27 mouse cellular contexts compared by ENCODE assay signal in the genomic region with DNA sequence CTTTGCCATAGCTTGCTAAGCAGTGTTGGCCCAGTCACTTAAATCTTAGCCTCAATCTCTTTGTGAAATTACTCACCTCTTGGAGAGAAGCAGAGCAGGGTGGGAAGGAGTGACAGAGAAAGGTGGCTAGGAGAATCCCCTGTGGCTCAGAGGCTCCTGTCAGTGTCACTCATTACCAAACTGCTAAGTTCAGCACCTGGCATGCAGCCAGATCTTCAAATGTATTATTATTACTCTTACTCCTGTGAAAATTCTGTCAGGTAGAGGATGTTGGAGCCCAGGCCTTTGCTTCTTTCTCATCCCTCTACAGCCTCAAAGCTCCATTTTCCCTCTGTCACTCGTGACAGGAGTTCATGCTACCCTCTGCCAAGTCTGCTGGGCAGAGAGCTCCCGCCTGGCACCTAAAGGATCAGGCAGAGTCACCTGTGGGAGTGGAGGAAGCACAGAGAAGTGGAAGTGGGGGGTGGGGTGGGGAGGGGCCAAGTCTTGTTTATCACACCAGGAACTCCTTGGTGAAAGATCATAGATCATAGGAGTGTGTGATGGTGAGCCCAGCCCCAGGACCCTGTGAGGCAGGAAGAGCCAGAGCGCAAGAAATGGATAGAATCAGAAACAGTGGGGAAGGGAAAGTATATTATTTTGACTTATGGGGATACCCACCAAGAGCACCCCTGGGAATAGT. TPM values are rescaled to one million over a fixed set of nuclear protein-coding genes. Genes with fewer than 3 reads are reported as not detected.
DNase-seq lines count a peak whose midpoint lies in the region; ATAC-seq and TF ChIP-seq lines count a peak whose summit lies in the region.
"Had no signal": no experiment of that assay in that cellular context is flagged by ENCODE, and none has a peak within 500 bp of the region (broad histone marks: within the 10 kb centered on the region; RNA-seq: fewer than 3 reads in every experiment).

No protein-coding gene starts in this region.

- H3K27ac ChIP-seq in gastrocnemius, adult 2 months, result peak overlapping the region; percentile 53
- no peak overlapping the region for H3K27ac ChIP-seq in intestine, embryonic 15.5 days
- no peak overlapping the region; the same call in 1 of the 2 replicates for H3K27ac ChIP-seq in liver, postnatal 0 days (ENCODE audit: low read depth)
- H3K27ac ChIP-seq: embryonic facial prominence, embryonic 13.5 days; forebrain, embryonic 15.5 days; heart, embryonic 15.5 days; hindbrain, embryonic 15.5 days; limb, embryonic 12.5 days; midbrain, embryonic 13.5 days had no signal

- peaks cover 24% of the 10 kb centered on the region for H3K4me1 ChIP-seq in intestine, embryonic 15.5 days (replicated peaks)
- peaks cover 77% of the 10 kb centered on the region for H3K4me1 ChIP-seq in liver, postnatal 0 days (ENCODE audit: insufficient read depth)

- WGBS in intestine, embryonic 15.5 days, result 72% methylated on average over 3 of the region's 3 CpGs
- WGBS in liver, postnatal 0 days (ENCODE audit: insufficient replicate concordance), result 73% methylated on average over 3 of the region's 3 CpGs

- intact Hi-C loops in gastrocnemius, adult 2 months (cut with DNase I), result loop anchor here (5.0 kb wide), 1 partner anchor 38 kb away; no protein-coding TSS in a partner anchor

- no peak for TF ChIP-seq EP300 in liver, postnatal 0 days (IDR thresholded peaks at IDR 0.05; ENCODE audit: low read depth)

- no peak for TF ChIP-seq CTCF in gastrocnemius, adult 2 months (IDR thresholded peaks at IDR 0.05)
- TF ChIP-seq CTCF in liver, postnatal 0 days (IDR thresholded peaks at IDR 0.05; ENCODE audit: low read depth), result no peak

- H3K27me3 ChIP-seq in intestine, embryonic 15.5 days (replicated peaks), result no peaks in the 10 kb centered on the region
- no peaks in the 10 kb centered on the region for H3K27me3 ChIP-seq in liver, postnatal 0 days (ENCODE audit: insufficient read depth, low read length)
- H3K27me3 ChIP-seq: embryonic facial prominence, embryonic 13.5 days; forebrain, embryonic 15.5 days; heart, embryonic 15.5 days; hindbrain, embryonic 15.5 days had no signal

- ATAC-seq in CD4-positive, CD25-positive, alpha-beta regulatory T cell, adult 4 months, result peak; percentile 24
- peak; percentile 71 for ATAC-seq in intestine, embryonic 15.5 days
- ATAC-seq in liver, postnatal 0 days, result no peak
- ATAC-seq: forebrain, embryonic 15.5 days; midbrain, embryonic 13.5 days had no signal

- H3K4me3 ChIP-seq in gastrocnemius, adult 2 months, result no peak overlapping the region
- H3K4me3 ChIP-seq in intestine, embryonic 15.5 days (replicated peaks), result no peak overlapping the region
- H3K4me3 ChIP-seq in liver, postnatal 0 days (ENCODE audit: low read depth, low read length), result no peak overlapping the region
- H3K4me3 ChIP-seq: embryonic facial prominence, embryonic 13.5 days; forebrain, embryonic 15.5 days; heart, embryonic 15.5 days; hindbrain, embryonic 15.5 days; limb, embryonic 12.5 days; midbrain, embryonic 13.5 days had no signal

- no peak overlapping the region for H3K9ac ChIP-seq in intestine, embryonic 15.5 days
- peak overlapping the region; percentile 21; the same call in 1 of the 2 replicates for H3K9ac ChIP-seq in liver, postnatal 0 days (replicated peaks)
- H3K9ac ChIP-seq: embryonic facial prominence, embryonic 13.5 days; forebrain, embryonic 15.5 days; heart, embryonic 15.5 days; hindbrain, embryonic 15.5 days; limb, embryonic 12.5 days; midbrain, embryonic 13.5 days had no signal

- no peak for DNase-seq in gastrocnemius, adult 2 months
- no peak for DNase-seq in gastrocnemius, postnatal 4 days (ENCODE audit: low spot score in 2 of 2)
- DNase-seq in liver, postnatal 0 days, result no peak
- DNase-seq in lung, postnatal 36 days, result no peak
- no peak for DNase-seq in cerebellum, postnatal 10 days
- DNase-seq: adrenal gland, postnatal 14 days; B cell, adult 2 months; embryo, embryonic 11 days; gastrocnemius, postnatal 36 days; heart, postnatal 4 days; kidney, adult 8-10 months; kidney, postnatal 14 days; lung, adult 2 months; lung, postnatal 14 days had no signal

- H3K4me2 ChIP-seq in intestine, embryonic 15.5 days (replicated peaks), result no peak overlapping the region
- no peak overlapping the region for H3K4me2 ChIP-seq in liver, postnatal 0 days (ENCODE audit: low read depth, low read length)
- H3K4me2 ChIP-seq: embryonic facial prominence, embryonic 13.5 days; forebrain, embryonic 15.5 days; heart, embryonic 15.5 days; hindbrain, embryonic 15.5 days; limb, embryonic 12.5 days; midbrain, embryonic 13.5 days had no signal

- no peaks in the 10 kb centered on the region for H3K9me3 ChIP-seq in intestine, embryonic 15.5 days
- no peaks in the 10 kb centered on the region for H3K9me3 ChIP-seq in liver, postnatal 0 days (ENCODE audit: low read length)
- H3K9me3 ChIP-seq: embryonic facial prominence, embryonic 13.5 days; forebrain, embryonic 15.5 days; heart, embryonic 15.5 days; hindbrain, embryonic 15.5 days; limb, embryonic 12.5 days; midbrain, embryonic 13.5 days had no signal

- no peaks in the 10 kb centered on the region for H3K36me3 ChIP-seq in intestine, embryonic 15.5 days
- H3K36me3 ChIP-seq in liver, postnatal 0 days (replicated peaks; ENCODE audit: insufficient read depth, low read length), result peaks cover 17% of the 10 kb centered on the region
- H3K36me3 ChIP-seq: forebrain, embryonic 15.5 days; heart, embryonic 15.5 days; hindbrain, embryonic 15.5 days; midbrain, embryonic 13.5 days had no signal

RNA-seq across cellular contexts. Expression of a gene that starts 6.3 kb away (rescaled TPM):
- 10 to 100 TPM; 53.1 to 88.8 TPM for total RNA-seq in gastrocnemius, adult 2 months (2021)
- 10 to 100 TPM; 77.1 TPM for total RNA-seq in gastrocnemius, postnatal 4 days (2021)
- 1 to 10 TPM; 5.6 to 6.0 TPM for polyA plus RNA-seq in CD4-positive, CD25-positive, alpha-beta regulatory T cell, adult 4 months (2017; shearing (Covaris generic))
- 44.4 and 47.2 TPM in 2 replicates for polyA plus RNA-seq in intestine, embryonic 15.5 days (2015; fragmentation: Nextera tagmentation; extraction: Ambion mirVana)
- polyA plus RNA-seq in liver, postnatal 0 days (2015; fragmentation: Nextera tagmentation; extraction: Ambion mirVana), result 14.4 and 19.5 TPM in 2 replicates

RNA-seq across cellular contexts. Expression of a gene that starts 36.8 kb away (rescaled TPM):
- under 1 TPM; 0.31 to 0.42 TPM for total RNA-seq in gastrocnemius, adult 2 months (2021)
- total RNA-seq in gastrocnemius, postnatal 4 days (2021), result under 1 TPM in 1 of 2 experiments, not detected in 1; 0.54 TPM
- polyA plus RNA-seq in CD4-positive, CD25-positive, alpha-beta regulatory T cell, adult 4 months (2017; shearing (Covaris generic)), result not detected
- polyA plus RNA-seq in intestine, embryonic 15.5 days (2015; fragmentation: Nextera tagmentation; extraction: Ambion mirVana), result not detected in 2 replicates
- not detected in 2 replicates for polyA plus RNA-seq in liver, postnatal 0 days (2015; fragmentation: Nextera tagmentation; extraction: Ambion mirVana)
- total RNA-seq: heart, adult 8-10 months; heart, postnatal 4 days; layer of hippocampus, postnatal 25 days; megakaryocyte, adult 5-6 weeks had no signal
- polyA plus RNA-seq: embryonic facial prominence, embryonic 13.5 days; forebrain, embryonic 15.5 days; heart, embryonic 15.5 days; limb, embryonic 12.5 days; midbrain, embryonic 13.5 days; neural tube, embryonic 11.5 days; thymus, postnatal 0 days had no signal
